Mouse (Mus musculus): Measurements from ENCODE around the gene Olfr25. TPM values are rescaled to one million over a fixed set of nuclear protein-coding genes. Genes with fewer than 3 reads are reported as not detected.

Olfr25 gene
- polyA plus RNA-seq (2012; rRNA removed) = not detected in 2 replicates

DNA sequence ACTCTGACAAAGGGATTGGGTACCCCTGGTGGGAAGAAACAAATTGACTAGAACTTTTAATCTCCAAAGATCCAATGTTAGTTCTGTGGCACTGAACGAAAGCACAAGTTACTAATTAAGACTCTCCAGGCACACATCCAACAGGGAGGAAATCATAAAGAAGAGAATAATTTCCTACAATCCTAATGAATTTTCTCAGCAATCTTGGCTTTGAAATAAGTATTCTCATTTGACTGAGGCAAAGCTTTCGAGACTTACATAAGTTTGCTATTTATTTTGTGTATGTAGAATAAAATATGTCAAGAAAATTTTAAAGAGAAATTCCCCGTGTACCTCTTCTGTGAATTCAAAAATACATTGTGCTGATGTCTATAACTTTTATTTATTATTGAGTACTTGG is at the start of gene Olfr25:
TSS of gene Olfr25 (plus strand) at position 301 of the 400 bp plus-strand sequence.
- Histone ChIP-seq H3K27ac (ENCODE audit: insufficient read depth, low read length) (no peak within 1 kb of the TSS), H3K4me1 (ENCODE audit: control insufficient read depth, insufficient read depth, insufficient read length) (no peaks in the 10 kb centered on the region), H3K27me3 (ENCODE audit: control insufficient read depth, insufficient read depth, low read length) (no peaks in the 10 kb centered on the region), H3K36me3 (ENCODE audit: control insufficient read depth, insufficient read depth, low read length) (no peaks in the 10 kb centered on the region), H3K4me3 (ENCODE audit: extremely low read depth, insufficient read depth, insufficient read length) (no peak within 1 kb of the TSS)
- DNase-seq (ENCODE audit: low read depth in 1 of 2, low spot score in 2 of 2) = no peak
- no peak for TF ChIP-seq CTCF (IDR thresholded peaks at IDR 0.05; ENCODE audit: extremely low read depth, insufficient read depth, insufficient read length, insufficient replicate concordance)
- no peak for TF ChIP-seq POLR2A (IDR thresholded peaks at IDR 0.05; ENCODE audit: low read depth, low read length)
- 77% methylated on average over 3 of the region's 3 CpGs for WGBS

DNA sequence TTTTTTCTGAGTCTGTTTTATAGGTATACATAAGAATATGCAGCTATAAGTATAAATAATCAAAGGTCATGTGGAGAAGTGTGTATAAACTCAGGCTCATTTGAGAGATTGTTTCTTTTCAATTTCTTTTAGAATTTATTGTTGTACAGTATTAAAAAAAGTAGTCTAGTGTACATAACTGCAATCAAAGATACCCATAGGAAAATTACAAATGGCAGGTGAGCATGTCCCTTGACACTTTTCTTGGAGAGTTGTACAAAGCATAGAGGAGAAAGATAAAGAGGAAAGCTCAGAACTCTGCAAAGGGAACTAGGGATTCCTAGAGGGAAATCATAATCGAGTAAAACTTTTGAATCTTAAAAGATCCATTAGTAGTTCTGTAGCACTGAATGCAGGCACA is 38.1 kb upstream of the Olfr25 start, which contains the start of gene Olfr896-ps1:
TSS of gene Olfr896-ps1 (plus strand) at position 301 of the 400 bp plus-strand sequence.
- TF ChIP-seq CTCF (IDR thresholded peaks at IDR 0.05; ENCODE audit: extremely low read depth, insufficient read depth, insufficient read length, insufficient replicate concordance) (no peak), POLR2A (IDR thresholded peaks at IDR 0.05; ENCODE audit: low read depth, low read length) (no peak)
- WGBS = 78% methylated on average over 1 of the region's 1 CpGs
- Histone ChIP-seq H3K4me3 (ENCODE audit: extremely low read depth, insufficient read depth, insufficient read length) (no peak within 1 kb of the TSS), H3K27ac (ENCODE audit: insufficient read depth, low read length) (no peak within 1 kb of the TSS), H3K27me3 (ENCODE audit: control insufficient read depth, insufficient read depth, low read length) (no peaks in the 10 kb centered on the region), H3K36me3 (ENCODE audit: control insufficient read depth, insufficient read depth, low read length) (no peaks in the 10 kb centered on the region), H3K4me1 (ENCODE audit: control insufficient read depth, insufficient read depth, insufficient read length) (no peaks in the 10 kb centered on the region)
- DNase-seq (ENCODE audit: low read depth in 1 of 2, low spot score in 2 of 2) = no peak

DNA sequence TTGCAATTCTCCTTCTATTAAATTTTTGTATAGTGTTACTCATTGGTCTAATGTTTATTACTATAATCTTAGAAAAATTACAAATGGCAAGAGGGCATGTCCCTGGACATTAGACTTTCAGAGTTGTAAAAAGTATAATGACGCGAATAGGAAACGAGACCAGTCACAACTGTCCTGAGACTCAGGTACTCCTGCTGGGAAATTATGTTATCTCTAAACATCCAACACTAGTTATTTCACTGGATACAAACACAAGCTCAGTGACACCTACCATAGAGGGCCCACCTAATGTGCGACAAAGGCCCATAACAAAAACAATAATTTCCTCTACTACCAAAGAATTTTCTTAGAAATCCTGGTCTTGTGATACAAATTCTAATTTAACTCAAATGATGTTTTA is 19.3 kb downstream of the Olfr25 start, which contains the start of gene Olfr898:
TSS of gene Olfr898 (plus strand) at position 301 of the 400 bp plus-strand sequence.
- no peaks in the 10 kb centered on the region for H3K27me3 ChIP-seq (ENCODE audit: control insufficient read depth, insufficient read depth, low read length)
- DNase-seq (ENCODE audit: low read depth in 1 of 2, low spot score in 2 of 2) = no peak
- no peaks in the 10 kb centered on the region for H3K36me3 ChIP-seq (ENCODE audit: control insufficient read depth, insufficient read depth, low read length)
- 87% methylated on average over 4 of the region's 4 CpGs for WGBS
- TF ChIP-seq CTCF (IDR thresholded peaks at IDR 0.05; ENCODE audit: extremely low read depth, insufficient read depth, insufficient read length, insufficient replicate concordance) = no peak
- no peak for TF ChIP-seq POLR2A (IDR thresholded peaks at IDR 0.05; ENCODE audit: low read depth, low read length)
- H3K4me1 ChIP-seq (ENCODE audit: control insufficient read depth, insufficient read depth, insufficient read length) = no peaks in the 10 kb centered on the region
- no peak within 1 kb of the TSS for H3K27ac ChIP-seq (ENCODE audit: insufficient read depth, low read length)
- H3K4me3 ChIP-seq (ENCODE audit: extremely low read depth, insufficient read depth, insufficient read length) = no peak within 1 kb of the TSS

DNA sequence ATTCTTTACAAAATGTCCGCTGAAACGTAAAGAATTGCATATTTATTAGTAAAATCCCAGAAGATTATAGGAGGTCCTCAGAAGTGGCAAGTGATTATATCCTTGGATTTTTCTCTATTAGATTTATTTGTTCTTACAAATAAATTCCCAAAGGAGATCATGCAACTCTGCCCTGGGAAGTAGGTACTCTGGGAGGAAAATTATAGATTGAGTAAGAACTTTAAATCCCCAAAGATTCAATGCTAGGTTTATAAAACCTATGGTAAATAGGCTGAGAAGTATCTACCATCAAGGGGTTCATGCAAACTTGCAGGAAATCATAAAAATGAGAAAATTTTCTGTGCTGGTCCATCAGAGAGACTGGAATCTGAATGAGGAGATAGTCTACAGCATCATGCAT is 37.7 kb downstream of the Olfr25 start, which contains the start of gene Olfr250:
TSS of gene Olfr250 (plus strand) at position 301 of the 400 bp plus-strand sequence.
- Histone ChIP-seq H3K27ac (ENCODE audit: insufficient read depth, low read length) (no peak within 1 kb of the TSS), H3K27me3 (ENCODE audit: control insufficient read depth, insufficient read depth, low read length) (no peaks in the 10 kb centered on the region), H3K36me3 (ENCODE audit: control insufficient read depth, insufficient read depth, low read length) (no peaks in the 10 kb centered on the region), H3K4me3 (ENCODE audit: extremely low read depth, insufficient read depth, insufficient read length) (no peak within 1 kb of the TSS), H3K4me1 (ENCODE audit: control insufficient read depth, insufficient read depth, insufficient read length) (no peaks in the 10 kb centered on the region)
- TF ChIP-seq CTCF (IDR thresholded peaks at IDR 0.05; ENCODE audit: extremely low read depth, insufficient read depth, insufficient read length, insufficient replicate concordance) (no peak), POLR2A (IDR thresholded peaks at IDR 0.05; ENCODE audit: low read depth, low read length) (no peak)
- 91% methylated on average over 2 of the region's 2 CpGs for WGBS
- DNase-seq (ENCODE audit: low read depth in 1 of 2, low spot score in 2 of 2) = no peak

DNA sequence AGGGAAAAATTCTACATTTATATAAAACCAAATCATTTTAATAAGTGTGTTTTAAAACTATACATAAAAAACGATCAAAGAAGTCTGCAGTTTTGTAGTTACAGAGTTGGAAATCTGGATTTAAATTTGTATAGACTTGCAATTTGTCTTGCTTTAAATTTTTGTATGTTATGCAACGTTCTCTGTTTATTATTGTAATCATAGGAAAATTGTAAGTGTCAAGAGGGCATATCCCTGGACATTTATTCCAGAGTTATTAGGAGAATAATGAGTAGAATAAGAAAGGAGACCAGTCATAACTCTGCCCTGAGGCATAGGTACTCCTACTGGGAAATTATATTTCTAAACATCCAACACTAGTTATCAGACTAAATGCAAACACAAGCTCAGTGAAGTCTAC is 47.9 kb downstream of the Olfr25 start, which contains the start of gene Olfr251:
TSS of gene Olfr251 (plus strand) at position 301 of the 400 bp plus-strand sequence.
- TF ChIP-seq CTCF (IDR thresholded peaks at IDR 0.05; ENCODE audit: extremely low read depth, insufficient read depth, insufficient read length, insufficient replicate concordance) (no peak), POLR2A (IDR thresholded peaks at IDR 0.05; ENCODE audit: low read depth, low read length) (no peak)
- DNase-seq (ENCODE audit: low read depth in 1 of 2, low spot score in 2 of 2) = no peak
- 64% methylated on average over 2 of the region's 2 CpGs for WGBS
- Histone ChIP-seq H3K27me3 (ENCODE audit: control insufficient read depth, insufficient read depth, low read length) (no peaks in the 10 kb centered on the region), H3K4me1 (ENCODE audit: control insufficient read depth, insufficient read depth, insufficient read length) (no peaks in the 10 kb centered on the region), H3K4me3 (ENCODE audit: extremely low read depth, insufficient read depth, insufficient read length) (no peak within 1 kb of the TSS), H3K36me3 (ENCODE audit: control insufficient read depth, insufficient read depth, low read length) (no peaks in the 10 kb centered on the region), H3K27ac (ENCODE audit: insufficient read depth, low read length) (no peak within 1 kb of the TSS)

Other genes starting within 250 kb of the Olfr25 start
- not detected in 2 replicates for gene Olfr887, start 245.0 kb upstream of the Olfr25 start, polyA plus RNA-seq (2012; rRNA removed)
- gene Olfr888, start 220.9 kb upstream of the Olfr25 start, polyA plus RNA-seq (2012; rRNA removed) = not detected in 2 replicates
- gene Olfr889, start 213.9 kb upstream of the Olfr25 start, polyA plus RNA-seq (2012; rRNA removed) = not detected in 2 replicates
- gene Olfr890, start 186.5 kb upstream of the Olfr25 start, polyA plus RNA-seq (2012; rRNA removed) = not detected in 2 replicates
- gene Olfr891, start 148.2 kb upstream of the Olfr25 start, polyA plus RNA-seq (2012; rRNA removed) = not detected in 2 replicates
- not detected in 2 replicates for gene Olfr893, start 120.7 kb upstream of the Olfr25 start, polyA plus RNA-seq (2012; rRNA removed)
- not detected in 2 replicates for gene Olfr894, start 111.0 kb upstream of the Olfr25 start, polyA plus RNA-seq (2012; rRNA removed)
- gene Olfr143, start 76.3 kb upstream of the Olfr25 start, polyA plus RNA-seq (2012; rRNA removed) = not detected in 2 replicates
- gene Olfr895, start 61.2 kb upstream of the Olfr25 start, polyA plus RNA-seq (2012; rRNA removed) = not detected in 2 replicates
- gene Olfr896-ps1, start 38.0 kb upstream of the Olfr25 start, polyA plus RNA-seq (2012; rRNA removed) = not detected in 2 replicates
- gene Olfr898, start 19.4 kb downstream of the Olfr25 start, polyA plus RNA-seq (2012; rRNA removed) = not detected in 2 replicates
- gene Olfr250, start 37.8 kb downstream of the Olfr25 start, polyA plus RNA-seq (2012; rRNA removed) = not detected in 2 replicates
- gene Olfr251, start 48.0 kb downstream of the Olfr25 start, polyA plus RNA-seq (2012; rRNA removed) = not detected in 2 replicates
- gene Olfr147, start 72.6 kb downstream of the Olfr25 start, polyA plus RNA-seq (2012; rRNA removed) = not detected in 2 replicates
- gene Olfr901, start 100.4 kb downstream of the Olfr25 start, polyA plus RNA-seq (2012; rRNA removed) = not detected in 2 replicates
- not detected in 2 replicates for gene Olfr902, start 118.6 kb downstream of the Olfr25 start, polyA plus RNA-seq (2012; rRNA removed)
- gene Olfr904, start 134.1 kb downstream of the Olfr25 start, polyA plus RNA-seq (2012; rRNA removed) = not detected in 2 replicates
- gene Olfr905, start 142.0 kb downstream of the Olfr25 start, polyA plus RNA-seq (2012; rRNA removed) = not detected in 2 replicates
- not detected in 2 replicates for gene Olfr906, start 158.0 kb downstream of the Olfr25 start, polyA plus RNA-seq (2012; rRNA removed)
- gene Olfr907, start 166.7 kb downstream of the Olfr25 start, polyA plus RNA-seq (2012; rRNA removed) = not detected in 2 replicates
- not detected in 2 replicates for gene Olfr911-ps1, start 192.5 kb downstream of the Olfr25 start, polyA plus RNA-seq (2012; rRNA removed)
- not detected in 2 replicates for gene Olfr910, start 208.8 kb downstream of the Olfr25 start, polyA plus RNA-seq (2012; rRNA removed)